Comparison of ENCODE assay signal across 38 mouse cellular contexts in the genomic region with DNA sequence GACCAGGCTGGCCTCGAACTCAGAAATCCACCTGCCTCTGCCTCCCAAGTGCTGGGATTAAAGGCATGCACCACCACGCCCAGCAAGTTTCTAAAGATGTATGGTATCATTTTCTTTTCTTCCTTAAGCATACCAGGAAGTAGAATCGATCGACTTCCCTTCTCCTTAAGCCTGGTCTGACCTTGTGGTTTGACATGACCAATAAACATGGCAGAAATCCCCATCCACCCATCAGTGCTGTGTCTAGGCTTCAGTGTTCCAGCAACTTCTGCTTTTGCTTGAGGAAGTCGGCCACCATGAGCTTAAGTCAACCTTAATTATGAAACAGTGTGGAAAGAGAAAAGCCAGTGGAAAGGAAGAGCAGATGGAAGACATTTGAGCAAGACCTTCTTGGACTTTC. TPM values are rescaled to one million over a fixed set of nuclear protein-coding genes. Genes with fewer than 3 reads are reported as not detected.
A peak's percentile ranks its signal among the peaks of the same experiment; 100 is the strongest.
DNase-seq lines count a peak whose midpoint lies in the region; ATAC-seq and TF ChIP-seq lines count a peak whose summit lies in the region.
"Had no signal": no experiment of that assay in that cellular context is flagged by ENCODE, and none has a peak within 500 bp of the region (broad histone marks: within the 10 kb centered on the region; RNA-seq: fewer than 3 reads in every experiment).

No protein-coding gene starts in this region.

- no peaks in the 10 kb centered on the region for H3K79me2 ChIP-seq in macrophage (ENCODE audit: inconsistent target)

- H3K4me2 ChIP-seq in lung, postnatal 0 days (replicated peaks; ENCODE audit: low read depth, low read length), result no peak overlapping the region
- H3K4me2 ChIP-seq: heart, embryonic 13.5 days; liver, embryonic 12.5 days; midbrain, embryonic 13.5 days; neural tube, embryonic 15.5 days had no signal

- no peak for ATAC-seq in lung, postnatal 0 days
- ATAC-seq: forebrain, embryonic 14.5 days; hindbrain, embryonic 16.5 days; liver, embryonic 12.5 days; liver, postnatal 0 days; midbrain, embryonic 13.5 days had no signal

- no peak for TF ChIP-seq CTCF in lung, postnatal 0 days (IDR thresholded peaks at IDR 0.05)
- TF ChIP-seq CTCF in lung, adult 2 months (IDR thresholded peaks at IDR 0.05; ENCODE audit: insufficient read depth, low read length), result no peak
- no peak for TF ChIP-seq CTCF in bone marrow macrophage, adult 2 months (IDR thresholded peaks at IDR 0.05; ENCODE audit: low read depth, low read length)

- H3K36me3 ChIP-seq in lung, postnatal 0 days (ENCODE audit: insufficient read depth, low read length), result no peaks in the 10 kb centered on the region
- H3K36me3 ChIP-seq in macrophage (ENCODE audit: inconsistent target), result no peaks in the 10 kb centered on the region
- H3K36me3 ChIP-seq in splenic B cell, adult 2 months (ENCODE audit: control insufficient read depth, insufficient read depth, low read length, poor library complexity, severe bottlenecking), result no peaks in the 10 kb centered on the region
- H3K36me3 ChIP-seq: heart, embryonic 13.5 days; liver, embryonic 12.5 days; midbrain, embryonic 13.5 days; neural tube, embryonic 15.5 days had no signal

- H3K4me1 ChIP-seq in lung, postnatal 0 days (ENCODE audit: insufficient read depth, low read depth, low read length), result no peaks in the 10 kb centered on the region
- no peaks in the 10 kb centered on the region for H3K4me1 ChIP-seq in lung, adult 2 months (ENCODE audit: control insufficient read depth, insufficient read depth, low read length)
- H3K4me1 ChIP-seq in bone marrow macrophage, adult 2 months (ENCODE audit: control insufficient read depth, insufficient read depth, low read length), result peaks cover 6% of the 10 kb centered on the region
- H3K4me1 ChIP-seq: heart, embryonic 13.5 days; liver, embryonic 12.5 days; midbrain, embryonic 13.5 days; neural tube, embryonic 15.5 days had no signal

- no peak overlapping the region for H3K9ac ChIP-seq in lung, postnatal 0 days (replicated peaks; ENCODE audit: low read depth)
- H3K9ac ChIP-seq: heart, embryonic 13.5 days; liver, embryonic 12.5 days; liver, postnatal 0 days; midbrain, embryonic 13.5 days; neural tube, embryonic 15.5 days had no signal

- peak; percentile 22 for DNase-seq in lung, postnatal 0 days (ENCODE audit: low spot score)
- DNase-seq in lung, adult 2 months, result no peak
- peak; percentile 15 for DNase-seq in splenic B cell, adult 2 months (ENCODE audit: low read depth, low spot score)
- no peak for DNase-seq in layer of hippocampus, postnatal 25 days (ENCODE audit: extremely low spot score in 1 of 2, low spot score in 1 of 2)
- no peak for DNase-seq in MN1 (ENCODE audit: low spot score)
- no peak for DNase-seq in urinary bladder, postnatal 10 days (ENCODE audit: low spot score)
- DNase-seq: adrenal gland, postnatal 14 days; cerebellum, adult 8-10 months; cerebellum, postnatal 25 days; gastrocnemius, postnatal 25 days; heart, postnatal 10 days; kidney, adult 18-20 months; kidney, postnatal 36 days; layer of hippocampus, postnatal 36 days; left cerebral cortex, postnatal 4 days; liver, postnatal 0 days; lung, postnatal 14 days had no signal

- TF ChIP-seq POLR2A in lung, adult 2 months (IDR thresholded peaks at IDR 0.05; ENCODE audit: borderline replicate concordance, extremely low read depth, low read depth, low read length), result no peak
- TF ChIP-seq POLR2A in bone marrow macrophage, adult 2 months (IDR thresholded peaks at IDR 0.05; ENCODE audit: borderline replicate concordance, low read depth, low read length), result no peak

- WGBS in lung, postnatal 0 days, result 69% methylated on average over 5 of the region's 5 CpGs
- WGBS in lung, adult 2 months, result 76% methylated on average over 5 of the region's 5 CpGs
- WGBS in macrophage (ENCODE audit: missing documents), result 8% methylated on average over 4 of the region's 5 CpGs

- no peak overlapping the region for H3K4me3 ChIP-seq in lung, postnatal 0 days (ENCODE audit: low read depth, low read length)
- H3K4me3 ChIP-seq in lung, adult 2 months (replicated peaks; ENCODE audit: extremely low read depth, low read depth, low read length), result no peak overlapping the region
- H3K4me3 ChIP-seq in bone marrow macrophage, adult 2 months (ENCODE audit: insufficient read depth, low read length), result no peak overlapping the region
- H3K4me3 ChIP-seq in macrophage (ENCODE audit: inconsistent target), result no peak overlapping the region
- H3K4me3 ChIP-seq: heart, embryonic 13.5 days; liver, embryonic 12.5 days; midbrain, embryonic 13.5 days; neural tube, embryonic 15.5 days had no signal

- no peak for TF ChIP-seq EP300 in lung, postnatal 0 days (IDR thresholded peaks at IDR 0.05)

- no peak overlapping the region for H3K27ac ChIP-seq in lung, postnatal 0 days (ENCODE audit: low read length)
- H3K27ac ChIP-seq in bone marrow macrophage, adult 2 months (ENCODE audit: insufficient read depth, low read depth, low read length), result peak overlapping the region; percentile 88
- H3K27ac ChIP-seq in macrophage, result peak overlapping the region; percentile 49
- H3K27ac ChIP-seq: heart, embryonic 13.5 days; liver, embryonic 12.5 days; midbrain, embryonic 13.5 days; neural tube, embryonic 15.5 days had no signal

- no peaks in the 10 kb centered on the region for H3K27me3 ChIP-seq in lung, postnatal 0 days (replicated peaks; ENCODE audit: insufficient read depth, low read length)
- no peaks in the 10 kb centered on the region; the same call in 1 of the 2 replicates for H3K27me3 ChIP-seq in splenic B cell, adult 2 months (ENCODE audit: control insufficient read depth, insufficient read depth, low read length, poor library complexity, severe bottlenecking)
- H3K27me3 ChIP-seq: heart, embryonic 13.5 days; liver, embryonic 12.5 days; midbrain, embryonic 13.5 days; neural tube, embryonic 15.5 days had no signal

- H3K9me3 ChIP-seq in lung, postnatal 0 days (ENCODE audit: low read length), result no peaks in the 10 kb centered on the region
- H3K9me3 ChIP-seq: heart, embryonic 13.5 days; liver, embryonic 12.5 days; midbrain, embryonic 13.5 days; neural tube, embryonic 15.5 days had no signal

RNA-seq across cellular contexts. Expression of a gene that starts 10.1 kb away (rescaled TPM):
- polyA plus RNA-seq in lung, postnatal 0 days (2015; fragmentation: Nextera tagmentation; extraction: Ambion mirVana), result 0.39 TPM in 2 replicates
- polyA plus RNA-seq in lung, adult 2 months (2012; rRNA removed), result 0.03 and 0.08 TPM in 2 replicates
- not detected in 2 replicates for polyA plus RNA-seq in bone marrow macrophage, adult 2 months (2012; ENCODE audit: insufficient read depth, insufficient read length, missing spikeins)
- not detected for total RNA-seq in macrophage (2018; cell fraction: chromatin; rRNA removed)
- under 1 TPM in 22 of 26 experiments, not detected in 4; 0.03 to 0.23 (median 0.10) TPM for total RNA-seq in macrophage (2018; cell fraction: cytosol; rRNA removed)
- total RNA-seq in macrophage (2018; cell fraction: nucleus; rRNA removed), result under 1 TPM in 9 of 26 experiments, not detected in 17; 0.10 to 0.33 (median 0.17) TPM
- polyA plus RNA-seq in macrophage (2018), result 0.03 to 0.16 TPM in 2 of 3 replicates, not detected in the other
- total RNA-seq in layer of hippocampus, postnatal 25 days (2021), result 10 to 100 TPM; 21.9 to 22.4 TPM
- total RNA-seq: gastrocnemius, postnatal 25 days; megakaryocyte-erythroid progenitor cell, adult 5-6 weeks had no signal

RNA-seq across cellular contexts. Expression of a gene that starts 19.4 kb away (rescaled TPM):
- 8.2 and 9.0 TPM in 2 replicates for polyA plus RNA-seq in lung, postnatal 0 days (2015; fragmentation: Nextera tagmentation; extraction: Ambion mirVana)
- 5.7 and 6.5 TPM in 2 replicates for polyA plus RNA-seq in lung, adult 2 months (2012; rRNA removed)
- polyA plus RNA-seq in bone marrow macrophage, adult 2 months (2012; ENCODE audit: insufficient read depth, insufficient read length, missing spikeins), result 21.2 and 24.1 TPM in 2 replicates
- 1 to 10 TPM in 22 of 26 experiments, under 1 TPM in 4; 0.56 to 7.4 (median 2.6) TPM for total RNA-seq in macrophage (2018; cell fraction: chromatin; rRNA removed)
- total RNA-seq in macrophage (2018; cell fraction: cytosol; rRNA removed), result 10 to 100 TPM in 20 of 26 experiments, 1 to 10 TPM in 6; 9.0 to 22.3 (median 12.8) TPM
- total RNA-seq in macrophage (2018; cell fraction: nucleus; rRNA removed), result 10 to 100 TPM in 6 of 26 experiments, 1 to 10 TPM in 20; 4.0 to 17.5 (median 7.1) TPM
- polyA plus RNA-seq in macrophage (2018), result 10.8 to 16.4 TPM (median 11.3 TPM) in 3 replicates
- 100 to 1,000 TPM; 140 to 149 TPM for total RNA-seq in layer of hippocampus, postnatal 25 days (2021)

RNA-seq across cellular contexts. Expression of a gene that starts 43.5 kb away (rescaled TPM):
- polyA plus RNA-seq in lung, postnatal 0 days (2015; fragmentation: Nextera tagmentation; extraction: Ambion mirVana), result not detected in 2 replicates
- not detected in 2 replicates for polyA plus RNA-seq in lung, adult 2 months (2012; rRNA removed)
- not detected in 2 replicates for polyA plus RNA-seq in bone marrow macrophage, adult 2 months (2012; ENCODE audit: insufficient read depth, insufficient read length, missing spikeins)
- total RNA-seq in macrophage (2018; cell fraction: chromatin; rRNA removed), result not detected
- not detected for total RNA-seq in macrophage (2018; cell fraction: cytosol; rRNA removed)
- not detected for total RNA-seq in macrophage (2018; cell fraction: nucleus; rRNA removed)
- not detected in 3 replicates for polyA plus RNA-seq in macrophage (2018)
- not detected for total RNA-seq in layer of hippocampus, postnatal 25 days (2021)
- total RNA-seq: adrenal gland, postnatal 14 days; gastrocnemius, adult 18-20 months; gastrocnemius, postnatal 25 days; heart, adult 8-10 months; heart, postnatal 10 days; layer of hippocampus, adult 8-10 months; layer of hippocampus, postnatal 36 days; left cerebral cortex, postnatal 4 days; megakaryocyte-erythroid progenitor cell, adult 5-6 weeks had no signal
- polyA plus RNA-seq: brain, embryonic 14.5 days; embryonic facial prominence, embryonic 11.5 days; forebrain, embryonic 14.5 days; frontal cortex, adult 2 months; heart, embryonic 13.5 days; hindbrain, embryonic 11.5 days; hindbrain, embryonic 16.5 days; intestine, embryonic 14.5 days; kidney, embryonic 16.5 days; limb, embryonic 14.5 days; liver, embryonic 12.5 days; liver, postnatal 0 days; midbrain, embryonic 13.5 days; neural tube, embryonic 15.5 days; stomach, embryonic 14.5 days; testis, adult 2 months had no signal

Comparison
In these comparisons a context has a peak if more than half of its experiments do, and no peak if none do; other contexts are left out.
1. DNase-seq: peak in lung, postnatal 0 days (single experiment) and splenic B cell, adult 2 months (single experiment); none in lung, adult 2 months (single experiment), layer of hippocampus, postnatal 25 days (0 of 2), MN1 (single experiment) and urinary bladder, postnatal 10 days (single experiment).